Mouse (Mus musculus) brown adipose tissue, adult 24 weeks (tissue): ENCODE results near the gene Tnfrsf26. TPM values are rescaled to one million over a fixed set of nuclear protein-coding genes. Genes with fewer than 3 reads are reported as not detected.
A peak's percentile ranks its signal among the peaks of the same experiment; 100 is the strongest.
"Not testable (repeated sequence)": the region's sequence is repeated elsewhere in the genome, so short reads cannot be mapped to it uniquely, and the experiment has no call there.

ENCODE experiments used
- H3K27ac ChIP-seq: fragments of 200-500 bp; replicated peaks from 2 replicates; pipeline ENCODE4 v1.5.1; 2012; ENCODE audit warnings: low read depth, mild to moderate bottlenecking, low read length
- H3K4me1 ChIP-seq: fragments of 200-500 bp; 2 replicates; pipeline ENCODE4 v1.6.1; 2012; ENCODE audit warnings: low read length, mixed read lengths; ENCODE audit not compliant: control insufficient read depth, insufficient read depth, insufficient read length
- H3K4me3 ChIP-seq: fragments of 200-500 bp; 2 replicates; pipeline ENCODE4 v1.5.1; 2012; ENCODE audit warnings: low read depth, mild to moderate bottlenecking, low read length, moderate library complexity; ENCODE audit not compliant: insufficient read depth
- polyA plus RNA-seq: library from polyadenylated mRNA; stranded (reverse); fragments of >200 nt; gene quantifications from 2 replicates; pipeline ENCODE4 v1.2.4, GENCODE M21; 2012; ENCODE audit not compliant: missing spikeins, insufficient read depth, insufficient read length

Gene Tnfrsf26
- not detected in 2 replicates for polyA plus RNA-seq

GRCm38 (mm10) chr7:143628540-143628939, at the start of gene Tnfrsf26:
TSS of gene Tnfrsf26 (minus strand) at chr7:143628722.
- peak within 1 kb of the TSS; percentile 18 for H3K27ac ChIP-seq
- no peaks in the 10 kb centered on the region for H3K4me1 ChIP-seq
- H3K4me3 ChIP-seq: peak within 1 kb of the TSS; percentile 31

- no peak overlapping the region for H3K27ac ChIP-seq
- H3K4me3 ChIP-seq: no peak overlapping the region
- H3K4me1 ChIP-seq: no peaks in the 10 kb centered on the region
Measured at GRCm38 (mm10) chr7:143666427-143667311, 38.1 kb upstream of the Tnfrsf26 start.

- H3K4me1 ChIP-seq: no peaks in the 10 kb centered on the region
- H3K4me3 ChIP-seq: no peak overlapping the region
- H3K27ac ChIP-seq: no peak overlapping the region
Measured at GRCm38 (mm10) chr7:143663470-143663869, 34.9 kb upstream of the Tnfrsf26 start.

GRCm38 (mm10) chr7:143660797-143661196, 32.3 kb upstream of the Tnfrsf26 start:
- Histone ChIP-seq H3K27ac (no peak overlapping the region), H3K4me1 (no peaks in the 10 kb centered on the region), H3K4me3 (no peak overlapping the region)

GRCm38 (mm10) chr7:143649769-143650346, 21.3 kb upstream of the Tnfrsf26 start:
- not testable (repeated sequence) for H3K4me1 ChIP-seq, H3K4me3 ChIP-seq

GRCm38 (mm10) chr7:143649034-143649768, 20.7 kb upstream of the Tnfrsf26 start, which contains the start of gene Tnfrsf22:
TSS of gene Tnfrsf22 (minus strand) at chr7:143649661.
- Histone ChIP-seq H3K27ac (no peak within 1 kb of the TSS), H3K4me3 (peak within 1 kb of the TSS; percentile 73), H3K4me1 (no peaks in the 10 kb centered on the region)

More at GRCm38 (mm10) chr7:143649769-143650346, 21.3 kb upstream of the Tnfrsf26 start:
- H3K27ac ChIP-seq: not testable (repeated sequence)

- not testable (repeated sequence) for H3K4me1 ChIP-seq, H3K27ac ChIP-seq, H3K4me3 ChIP-seq
Measured at GRCm38 (mm10) chr7:143643949-143644348, 15.4 kb upstream of the Tnfrsf26 start.

GRCm38 (mm10) chr7:143636674-143637073, 8.2 kb upstream of the Tnfrsf26 start:
- H3K27ac ChIP-seq: no peak overlapping the region
- no peaks in the 10 kb centered on the region for H3K4me1 ChIP-seq
- no peak overlapping the region for H3K4me3 ChIP-seq

GRCm38 (mm10) chr7:143631503-143631902, 3.0 kb upstream of the Tnfrsf26 start:
- Histone ChIP-seq H3K4me3 (no peak overlapping the region), H3K4me1 (no peaks in the 10 kb centered on the region), H3K27ac (no peak overlapping the region)

- Histone ChIP-seq H3K27ac (no peak overlapping the region), H3K4me3 (no peak overlapping the region), H3K4me1 (no peaks in the 10 kb centered on the region)
Measured at GRCm38 (mm10) chr7:143629501-143629900, 979 bp upstream of the Tnfrsf26 start.

GRCm38 (mm10) chr7:143627555-143628286, 801 bp downstream of the Tnfrsf26 start:
- Histone ChIP-seq H3K4me1 (no peaks in the 10 kb centered on the region), H3K4me3 (peak overlapping the region; percentile 31), H3K27ac (peak overlapping the region; percentile 18)

GRCm38 (mm10) chr7:143626178-143626577, 2.3 kb downstream of the Tnfrsf26 start:
- H3K4me3 ChIP-seq: no peak overlapping the region
- no peak overlapping the region for H3K27ac ChIP-seq
- no peaks in the 10 kb centered on the region for H3K4me1 ChIP-seq

- H3K4me3 ChIP-seq: no peak overlapping the region
- H3K4me1 ChIP-seq: no peaks in the 10 kb centered on the region
- H3K27ac ChIP-seq: no peak overlapping the region
Measured at GRCm38 (mm10) chr7:143625151-143625550, 3.4 kb downstream of the Tnfrsf26 start.

- Histone ChIP-seq H3K4me1 (no peaks in the 10 kb centered on the region), H3K27ac (no peak overlapping the region)
Measured at GRCm38 (mm10) chr7:143624561-143624960, 4.0 kb downstream of the Tnfrsf26 start.

More at GRCm38 (mm10) chr7:143624561-143624960, 4.0 kb downstream of the Tnfrsf26 start:
- no peak overlapping the region for H3K4me3 ChIP-seq
